Mouse (Mus musculus): ENCODE data around the gene Tmbim4.

Tmbim4 gene

DNA sequence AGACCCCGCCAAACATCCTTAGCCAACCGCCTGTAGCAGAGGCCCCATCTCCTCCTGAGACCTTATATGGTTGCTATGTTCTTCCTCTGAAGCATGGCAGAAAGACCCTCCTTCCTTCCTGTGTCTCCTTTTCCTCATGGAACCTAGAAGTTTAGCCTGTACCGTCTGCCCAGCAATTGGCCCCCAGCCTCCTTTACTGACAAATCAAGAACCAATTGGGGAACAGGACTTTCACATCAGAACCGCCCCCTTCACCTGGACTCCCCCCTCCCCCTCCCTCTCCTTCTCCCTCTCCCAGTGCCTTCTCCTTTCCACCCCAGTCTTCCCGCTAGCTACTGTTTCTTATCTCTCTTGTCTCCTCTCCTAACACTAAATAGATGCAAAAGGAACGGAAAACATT lies 38.1 kb downstream of the Tmbim4 start:
- CTCF ChIA-PET, result no interaction called here

DNA sequence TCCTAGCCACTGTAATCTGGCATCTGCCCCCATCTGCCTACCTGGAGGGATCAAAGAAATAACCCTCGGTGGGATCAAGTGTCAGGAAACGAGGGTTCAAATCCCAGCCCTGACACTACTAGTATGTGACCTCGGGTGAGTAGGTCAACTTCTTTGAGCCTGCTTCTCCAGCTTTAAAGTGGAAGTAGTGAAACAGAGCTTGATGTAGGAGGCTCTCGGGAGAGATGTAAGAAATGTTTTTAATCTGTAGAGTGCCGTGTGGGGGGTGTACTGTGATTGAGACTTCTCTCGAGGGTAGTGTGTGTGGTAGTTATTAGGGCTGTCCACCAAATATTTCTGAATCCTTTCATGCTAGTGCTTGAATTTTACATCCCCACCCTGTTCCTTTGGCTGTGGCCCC lies 41.0 kb downstream of the Tmbim4 start:
- CTCF ChIA-PET, result no interaction called here

GRCm38 (mm10) chr10:120245681-120246080 lies 44.3 kb downstream of the Tmbim4 start:
- CTCF ChIA-PET, result no interaction called here

GRCm38 (mm10) chr10:120246994-120247750 lies 45.8 kb downstream of the Tmbim4 start:
- CTCF ChIA-PET, result no interaction called here

DNA sequence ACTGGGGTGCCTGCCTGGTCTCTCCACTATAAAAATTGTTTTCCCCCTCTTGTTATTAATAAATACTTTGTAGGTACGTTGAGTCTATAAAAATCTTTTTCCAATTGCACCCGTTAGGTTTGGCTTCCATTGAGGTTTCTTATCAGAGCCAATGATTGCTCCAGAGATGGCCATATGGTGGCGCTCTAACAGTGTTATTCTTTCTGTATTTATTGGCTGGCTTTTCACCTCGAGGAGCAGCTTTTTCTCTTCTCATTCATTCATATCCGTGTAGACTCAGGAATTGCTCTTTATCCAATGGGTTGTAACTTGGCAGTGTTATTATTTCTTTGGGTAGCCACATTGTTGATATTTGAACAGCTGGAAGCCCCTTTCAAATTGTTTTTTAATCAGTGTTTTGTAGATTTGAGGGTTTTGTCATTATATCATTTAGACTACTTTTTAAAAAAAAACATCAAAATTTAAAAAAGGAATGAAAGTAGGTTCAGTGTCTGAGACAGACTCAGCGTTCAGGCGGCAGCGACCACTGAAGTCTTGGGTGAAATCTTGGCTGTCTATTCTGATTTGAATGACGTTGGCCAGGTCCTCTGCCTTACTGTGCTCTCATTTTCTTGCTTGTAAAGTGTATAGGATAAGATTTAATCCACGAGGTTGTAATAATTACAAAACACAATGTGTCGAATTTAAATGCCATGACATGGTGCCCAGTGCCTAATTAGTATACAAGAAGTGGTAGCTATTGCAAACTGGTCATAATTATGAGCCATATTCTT lies 49.7 kb downstream of the Tmbim4 start:
- CTCF ChIA-PET, result no interaction called here

DNA sequence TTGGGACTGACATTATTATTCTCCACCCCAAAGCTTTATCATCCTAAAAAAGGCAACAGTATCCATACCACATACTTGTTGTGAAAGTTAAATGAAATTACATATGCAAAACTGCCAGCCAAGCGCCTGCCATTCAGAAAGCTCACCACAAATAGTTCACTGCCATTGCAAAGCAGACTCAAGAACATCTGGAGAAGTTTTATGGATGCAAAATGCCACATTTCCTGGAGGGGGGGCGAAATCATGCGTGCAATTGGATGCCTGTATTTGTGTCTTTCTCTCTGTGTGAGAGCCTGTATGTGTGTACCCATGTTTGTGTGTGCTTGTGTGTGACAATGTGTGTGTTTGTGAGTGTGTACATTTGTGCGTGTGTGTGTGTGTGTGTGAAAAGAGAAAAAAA lies 50.4 kb downstream of the Tmbim4 start:
- CTCF ChIA-PET, result no interaction called here

DNA sequence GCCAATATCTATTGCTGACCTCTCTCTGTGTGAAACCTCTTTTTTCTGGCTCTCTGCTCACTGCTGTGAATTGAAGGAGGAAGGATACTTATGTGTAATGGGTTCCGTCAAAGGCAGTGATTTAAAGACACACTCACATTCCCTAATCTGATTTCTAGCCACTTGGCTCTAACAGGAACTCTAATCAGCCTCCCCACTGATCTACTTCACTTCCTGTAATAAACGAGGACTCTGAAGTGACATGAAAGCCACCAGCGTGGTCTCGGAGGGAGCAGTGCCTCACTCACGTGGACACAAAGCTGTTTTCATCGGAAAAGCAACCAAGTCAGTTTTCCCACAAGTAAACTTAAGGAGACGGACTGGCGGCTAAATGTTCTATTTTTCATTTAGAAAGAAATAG lies 51.4 kb downstream of the Tmbim4 start:
- CTCF ChIA-PET, result no interaction called here

- CTCF ChIA-PET, result no interaction called here
Measured at GRCm38 (mm10) chr10:120257231-120257630, 55.8 kb downstream of the Tmbim4 start.

DNA sequence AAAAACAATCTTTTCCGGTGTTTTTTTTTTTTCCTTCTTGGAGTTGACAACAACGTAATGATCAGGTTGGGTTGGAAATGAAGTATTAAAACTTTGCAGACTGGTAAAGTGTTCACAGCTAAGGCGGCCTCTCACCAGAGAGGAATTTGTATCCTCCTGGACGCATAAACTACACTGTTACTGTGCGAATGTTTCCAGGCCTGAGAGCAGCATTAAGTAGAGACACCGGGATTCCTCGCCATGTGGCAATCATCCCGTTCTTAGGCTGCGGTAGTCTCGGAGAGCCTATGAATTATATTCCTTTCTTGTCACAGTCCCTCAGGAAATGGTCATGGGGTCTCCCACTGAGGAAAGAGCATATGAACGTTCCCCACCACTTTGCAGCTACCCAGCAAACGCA lies 66.4 kb downstream of the Tmbim4 start:
- CTCF ChIA-PET, result no interaction called here

DNA sequence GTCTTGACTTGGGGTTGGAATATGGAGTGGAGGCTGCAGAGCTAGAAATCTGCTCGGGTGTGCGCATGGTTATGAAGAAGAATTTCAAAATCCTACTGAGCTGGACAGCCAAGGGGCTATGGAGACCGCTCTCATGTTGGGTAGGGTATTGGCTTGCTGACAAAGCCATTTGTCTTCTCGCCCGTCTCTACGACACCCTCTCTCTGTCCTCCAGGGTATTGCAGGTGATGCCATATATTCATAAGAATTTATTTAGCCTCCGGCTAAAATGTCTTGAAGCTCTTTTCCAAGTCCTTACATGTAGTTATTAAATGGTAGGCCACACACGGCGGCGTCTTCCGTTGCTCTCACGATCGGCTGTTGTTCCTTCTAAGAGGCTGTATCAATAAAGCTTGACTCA lies 68.6 kb downstream of the Tmbim4 start:
- CTCF ChIA-PET, result interaction anchor here (0.6 to 0.7 kb wide), 3 partner anchors 33 to 428 kb away, joined by 3 to 10 read pairs (median 4); no protein-coding TSS in a partner anchor

DNA sequence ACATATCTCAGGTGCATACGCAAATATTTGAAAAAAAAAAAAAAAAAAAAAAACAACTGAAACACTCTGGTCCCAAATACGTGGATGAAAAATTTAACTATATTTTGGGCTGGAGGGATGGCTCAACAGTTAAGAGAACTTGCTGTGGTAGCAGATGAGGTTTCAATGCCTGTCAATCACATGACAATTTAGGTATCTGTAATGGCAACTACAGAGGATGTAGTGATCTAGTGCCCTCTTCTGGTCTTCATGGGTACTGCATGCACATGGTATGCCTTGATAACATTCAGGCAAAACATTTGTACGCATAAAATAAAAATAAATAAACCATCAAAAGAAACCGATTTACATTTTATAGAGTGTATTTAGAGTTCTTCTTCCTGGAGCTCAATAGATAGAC lies 69.4 kb downstream of the Tmbim4 start:
- CTCF ChIA-PET, result interaction anchor here (0.6 to 0.7 kb wide), 2 partner anchors 36 to 1840 kb away, joined by 5 to 10 read pairs; no protein-coding TSS in a partner anchor

DNA sequence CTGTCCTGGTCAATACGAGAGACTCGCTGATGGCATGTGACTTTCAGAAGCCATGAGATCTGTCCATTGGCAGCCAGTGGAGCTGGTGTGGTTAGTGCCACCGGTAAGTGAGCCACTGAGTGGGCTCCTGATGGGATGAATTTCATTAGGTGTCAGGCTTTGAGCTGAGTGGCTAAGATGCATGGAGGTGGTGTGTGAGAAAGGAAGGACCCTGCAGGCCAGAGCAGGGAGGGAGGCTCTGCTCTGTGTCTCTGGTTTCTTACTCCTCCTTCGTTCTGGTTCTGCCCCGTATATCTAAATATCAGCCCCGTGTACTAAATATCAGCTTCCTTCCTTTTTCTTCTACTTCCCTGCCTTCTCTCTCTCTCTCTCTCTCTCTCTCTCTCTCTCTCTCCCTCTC lies 69.9 kb downstream of the Tmbim4 start:
- CTCF ChIA-PET, result interaction anchor here (0.6 to 0.7 kb wide), 2 partner anchors 141 to 1841 kb away, joined by 5 to 8 read pairs; no protein-coding TSS in a partner anchor

DNA sequence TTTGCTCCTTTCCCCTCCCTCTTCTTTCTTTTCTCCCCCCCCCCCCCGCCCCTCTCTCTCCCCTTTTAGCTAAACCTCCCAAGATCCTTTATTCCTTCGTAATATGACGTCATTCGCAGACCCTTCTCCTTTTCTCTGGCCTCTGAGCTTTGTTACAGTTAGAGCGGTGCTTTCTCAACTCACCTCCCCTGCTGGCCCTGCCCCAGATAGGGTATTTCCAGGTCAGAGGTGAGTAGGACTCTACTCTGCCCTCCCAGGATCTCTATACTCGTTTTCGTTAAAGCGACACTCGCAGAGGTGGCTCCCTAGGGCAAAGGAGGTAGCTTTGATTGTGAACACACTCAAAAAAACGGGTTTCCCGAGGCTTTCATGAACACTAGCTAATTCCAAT lies 70.5 kb downstream of the Tmbim4 start:
- CTCF ChIA-PET, result interaction anchor here (0.6 to 0.7 kb wide), 2 partner anchors 142 to 1128 kb away, joined by 4 to 8 read pairs; no protein-coding TSS in a partner anchor

DNA sequence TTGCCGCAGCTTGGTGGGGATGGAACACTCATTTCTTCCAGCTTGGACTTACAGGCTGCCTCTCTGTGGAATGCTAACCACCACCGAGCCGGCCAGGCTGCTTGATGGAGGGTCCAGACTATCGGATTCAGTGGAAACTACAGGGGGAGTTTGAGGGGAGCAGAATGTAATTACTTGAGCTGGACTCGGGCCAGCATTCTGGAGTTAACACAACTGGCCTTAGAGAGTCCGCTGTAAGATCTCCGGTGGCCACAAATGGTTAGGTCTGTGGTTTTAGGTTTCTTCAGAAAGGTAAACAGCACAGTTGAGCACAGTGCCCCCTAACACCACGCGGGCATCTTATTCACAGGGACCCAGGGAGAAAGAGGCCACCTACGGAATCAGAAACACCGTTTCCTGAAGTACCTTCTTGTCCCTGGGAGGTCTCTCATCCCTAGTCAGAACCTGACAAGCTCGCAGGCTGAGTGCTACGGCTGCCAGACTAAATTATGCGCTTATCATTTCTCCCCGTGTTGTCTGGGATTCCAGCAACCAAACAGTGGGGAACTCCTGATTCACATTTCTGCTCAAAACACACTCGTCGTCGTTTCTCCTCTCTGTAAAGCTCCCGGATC lies 71.0 kb downstream of the Tmbim4 start:
- CTCF ChIA-PET, result interaction anchor here (0.6 kb wide), 1 partner anchor 1129 kb away, joined by 4 read pairs; no protein-coding TSS in a partner anchor

DNA sequence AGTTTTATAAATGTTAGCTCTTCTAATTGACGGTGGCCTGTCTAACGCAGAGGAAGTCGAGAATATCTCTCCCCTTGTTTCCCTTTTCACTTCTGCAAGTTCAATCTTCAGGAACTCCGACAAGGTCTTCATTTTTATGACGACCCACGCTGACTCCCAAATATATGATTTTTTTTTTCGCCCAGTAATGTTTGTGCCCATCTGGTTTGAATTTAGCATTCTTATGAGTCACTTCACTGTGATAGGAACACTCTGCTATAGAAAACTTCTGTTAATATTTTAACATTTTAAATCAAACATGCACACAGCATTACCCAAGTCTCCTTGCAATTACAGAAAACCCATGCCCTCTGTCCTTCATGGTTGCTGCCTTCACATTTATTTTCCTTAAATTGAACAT lies 71.9 kb downstream of the Tmbim4 start:
- CTCF ChIA-PET, result no interaction called here
